Mouse (Mus musculus) embryo, embryonic 9.5 days (tissue): ENCODE results near the gene Pip4k2b.
"Not testable (repeated sequence)": the region's sequence is repeated elsewhere in the genome, so short reads cannot be mapped to it uniquely, and the experiment has no call there.

Experiments
- DNase-seq: peaks from one replicate; pipeline ENCODE4 v3.0.0-alpha.2; 2017; ENCODE audit errors: extremely low spot score

Gene Pip4k2b

DNA sequence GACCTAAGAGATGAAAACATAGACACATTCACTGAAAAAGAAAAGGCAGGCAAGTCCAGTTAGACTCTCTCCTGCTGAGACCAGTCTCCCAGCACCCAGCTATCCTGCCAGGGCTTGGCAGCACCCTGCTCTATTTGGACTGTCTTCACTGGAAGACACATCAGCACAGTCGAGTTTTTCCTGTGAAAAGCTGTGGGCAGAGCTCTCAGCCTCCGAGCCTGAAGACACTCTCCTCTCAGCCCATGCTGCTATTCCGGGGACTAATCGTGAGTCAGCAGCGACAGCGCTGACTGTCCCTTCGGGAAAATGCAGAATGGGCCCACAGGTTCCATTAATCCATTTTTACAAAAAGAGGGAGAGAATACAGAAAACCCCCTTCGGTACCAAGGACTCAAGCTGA lies 8.8 kb upstream of the Pip4k2b start:
- DNase-seq: no peak

GRCm38 (mm10) chr11:97748496-97748895 lies 4.0 kb upstream of the Pip4k2b start:
- DNase-seq: no peak

- no peak for DNase-seq
Observed at GRCm38 (mm10) chr11:97747773-97748172, 3.3 kb upstream of the Pip4k2b start.

DNA sequence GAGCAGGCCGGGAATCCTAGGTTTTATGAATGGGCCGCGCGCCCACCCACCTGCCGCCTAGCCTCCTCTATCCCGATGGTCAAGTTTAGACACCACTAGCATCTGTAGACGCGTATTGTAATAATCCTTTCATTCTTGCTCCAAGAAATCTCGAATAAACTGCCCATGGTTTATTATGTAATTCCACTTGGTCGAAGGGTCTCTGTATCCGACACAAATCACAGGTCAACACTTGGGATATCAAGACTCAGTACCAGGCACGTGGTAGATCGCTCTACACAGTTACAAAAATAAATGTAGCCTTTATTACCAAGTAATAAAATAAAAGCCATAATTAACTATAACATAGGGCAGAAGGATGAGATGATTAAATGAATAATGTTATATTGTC lies 822 bp upstream of the Pip4k2b start:
- DNase-seq: no peak

DNA sequence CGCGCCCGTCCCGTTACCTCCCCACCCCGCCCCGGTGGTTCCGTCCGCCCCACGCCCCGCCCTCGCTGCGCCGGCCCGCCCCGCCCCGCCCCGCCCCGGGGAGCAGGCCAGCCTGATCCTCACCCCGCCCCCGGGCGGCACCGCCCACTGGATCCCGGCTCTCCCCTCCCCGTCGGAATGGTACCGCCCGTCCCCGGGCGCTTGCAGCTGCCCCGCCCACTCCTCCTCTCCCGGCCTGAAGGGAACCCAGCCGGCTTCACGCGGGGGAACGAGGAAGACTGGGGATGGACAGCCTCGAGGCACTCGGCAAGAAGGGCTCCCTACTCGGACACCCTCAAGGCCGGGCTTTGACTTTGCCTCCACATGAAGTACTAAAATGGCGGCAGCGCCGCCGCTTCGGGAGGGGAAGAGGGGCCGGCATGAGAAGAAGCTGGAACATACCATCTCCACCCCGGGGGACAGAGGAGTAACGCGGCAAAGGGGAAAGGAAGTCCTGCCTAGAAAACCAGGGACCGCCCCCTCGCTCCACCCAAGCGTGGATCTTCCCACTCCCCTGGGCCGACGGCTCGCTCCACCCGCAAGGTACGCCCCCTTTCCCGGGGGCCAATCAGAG lies 320 bp upstream of the Pip4k2b start:
- DNase-seq: peak; percentile 100

- DNase-seq: no peak
Observed at GRCm38 (mm10) chr11:97743423-97743822, 1.1 kb downstream of the Pip4k2b start.

- DNase-seq: no peak
Observed at GRCm38 (mm10) chr11:97742591-97742990, 1.9 kb downstream of the Pip4k2b start.

GRCm38 (mm10) chr11:97742157-97742556 lies 2.3 kb downstream of the Pip4k2b start:
- no peak for DNase-seq

DNA sequence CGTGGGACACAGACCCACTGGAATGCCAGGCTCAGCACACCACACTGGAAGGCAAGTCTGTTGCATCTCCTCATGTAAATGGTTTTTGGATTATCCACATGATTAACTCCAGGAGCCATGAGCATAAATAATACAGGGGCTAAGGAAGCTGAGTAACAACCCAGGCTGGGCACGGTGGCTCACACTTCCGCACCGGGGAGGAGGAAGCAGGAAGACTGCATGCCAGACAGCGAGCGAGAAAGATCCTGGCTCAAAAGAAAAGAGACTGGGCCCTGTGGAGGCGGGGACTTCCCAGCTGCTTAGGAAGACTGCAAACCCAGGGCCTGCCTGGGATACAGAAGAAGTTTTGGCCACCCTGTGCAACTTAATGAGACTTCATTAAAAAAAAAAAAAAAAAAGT lies 4.3 kb downstream of the Pip4k2b start:
- no peak for DNase-seq

- no peak for DNase-seq
Observed at GRCm38 (mm10) chr11:97739155-97739554, 5.3 kb downstream of the Pip4k2b start.

DNA sequence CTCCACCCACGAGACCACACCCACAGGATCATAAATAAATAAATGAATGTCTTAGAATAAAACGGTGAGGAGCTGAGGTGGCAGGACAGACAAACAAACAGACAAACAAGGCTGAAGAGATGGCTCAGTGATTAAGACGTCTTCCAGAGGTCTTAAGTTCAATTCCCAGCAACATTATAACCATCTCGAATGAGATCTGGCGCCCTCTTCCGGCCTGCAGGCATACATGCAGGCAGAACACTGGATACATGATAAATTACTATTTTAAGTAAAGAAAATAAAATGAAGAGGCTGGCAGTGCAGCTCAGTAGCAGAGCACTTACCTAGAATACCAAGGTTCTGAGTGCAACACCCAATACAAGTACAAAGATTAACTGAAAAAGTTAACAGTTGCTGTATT lies 5.8 kb downstream of the Pip4k2b start:
- DNase-seq: no peak

DNA sequence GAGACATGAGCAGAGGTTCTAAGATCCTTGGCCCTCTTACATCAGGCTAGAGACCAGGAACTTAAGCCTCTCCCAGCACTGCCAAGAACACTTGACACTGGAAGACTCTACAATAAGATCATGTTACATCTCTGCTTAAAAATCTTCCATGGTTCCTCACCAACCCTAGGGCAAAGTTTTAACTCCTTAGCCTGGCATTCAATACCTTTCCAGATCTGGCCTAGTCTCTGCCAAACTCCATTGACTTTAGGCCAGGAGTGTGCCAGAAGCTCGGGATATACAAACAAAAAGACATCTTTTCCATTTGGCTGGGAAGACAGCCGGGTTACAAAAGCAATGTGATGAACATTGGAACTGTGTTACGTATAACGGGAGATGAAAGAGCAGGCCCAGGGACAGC lies 6.9 kb downstream of the Pip4k2b start:
- DNase-seq: no peak

DNA sequence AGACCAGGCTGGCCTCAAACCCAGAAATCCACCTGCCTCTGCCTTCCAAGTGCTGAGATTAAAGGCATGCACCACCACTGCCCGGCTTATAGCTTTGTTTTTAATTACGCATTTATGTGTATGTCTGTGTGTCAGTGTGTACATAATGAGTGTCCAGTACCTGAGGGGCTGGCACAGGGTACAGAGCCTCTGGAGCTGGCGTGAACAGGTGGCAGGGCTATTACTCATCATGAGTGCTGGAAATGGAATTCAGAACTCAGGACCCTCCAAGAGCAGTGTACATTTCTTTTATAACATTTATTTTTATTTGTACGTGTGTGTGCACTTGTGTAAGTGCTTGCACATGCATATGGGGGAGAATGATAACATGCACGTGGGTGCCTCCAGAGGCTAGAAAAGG lies 7.9 kb downstream of the Pip4k2b start:
- DNase-seq: no peak

DNA sequence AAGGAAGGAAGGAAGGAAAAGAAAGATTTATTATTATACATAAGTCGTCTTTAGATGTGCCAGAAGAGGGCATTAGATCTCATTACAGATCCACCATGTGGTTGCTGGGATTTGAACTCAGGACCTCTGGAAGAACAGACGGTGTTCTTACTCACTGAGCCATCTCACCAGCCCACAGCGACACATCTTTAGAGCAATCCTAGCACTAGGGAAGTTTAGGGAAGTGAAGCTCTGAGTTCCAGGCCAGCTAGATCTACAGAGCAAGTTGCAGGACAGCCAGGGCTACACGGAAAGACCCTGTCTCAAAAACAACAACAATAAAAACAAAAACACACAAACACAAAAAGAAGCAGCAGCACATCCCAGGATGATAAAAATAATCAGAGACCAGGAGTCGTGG lies 9.7 kb downstream of the Pip4k2b start:
- not testable (repeated sequence) for DNase-seq

- DNase-seq: peak; percentile 73
Observed at GRCm38 (mm10) chr11:97733689-97734088, 10.8 kb downstream of the Pip4k2b start.

GRCm38 (mm10) chr11:97728730-97729129 lies 15.8 kb downstream of the Pip4k2b start:
- DNase-seq: no peak

- no peak for DNase-seq
Observed at GRCm38 (mm10) chr11:97728311-97728710, 16.2 kb downstream of the Pip4k2b start.

GRCm38 (mm10) chr11:97723709-97724108 lies 20.8 kb downstream of the Pip4k2b start:
- no peak for DNase-seq

DNA sequence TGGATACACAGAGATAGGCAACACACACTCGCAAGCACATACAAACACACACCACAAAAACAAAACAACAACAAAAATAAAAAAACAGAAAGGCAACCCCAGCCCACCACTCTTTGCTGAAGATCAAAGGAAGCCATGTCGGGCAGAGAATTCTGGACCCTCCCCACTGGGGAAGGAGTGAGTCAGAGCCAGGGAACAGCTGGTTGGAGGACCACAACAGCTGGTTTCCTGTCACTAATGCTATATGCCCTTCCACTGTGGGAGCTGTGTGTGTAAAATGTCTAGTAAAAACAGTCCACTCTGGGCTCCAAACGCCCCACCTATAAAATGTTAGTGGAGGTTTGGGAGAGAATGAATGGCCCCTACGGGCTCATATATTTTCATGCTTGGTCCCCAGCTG lies 23.2 kb downstream of the Pip4k2b start:
- no peak for DNase-seq

- no peak for DNase-seq
Observed at GRCm38 (mm10) chr11:97719041-97719440, 25.5 kb downstream of the Pip4k2b start.

GRCm38 (mm10) chr11:97718281-97718860 lies 26.1 kb downstream of the Pip4k2b start:
- no peak for DNase-seq

- no peak for DNase-seq
Observed at GRCm38 (mm10) chr11:97717369-97718280, 26.9 kb downstream of the Pip4k2b start.

DNA sequence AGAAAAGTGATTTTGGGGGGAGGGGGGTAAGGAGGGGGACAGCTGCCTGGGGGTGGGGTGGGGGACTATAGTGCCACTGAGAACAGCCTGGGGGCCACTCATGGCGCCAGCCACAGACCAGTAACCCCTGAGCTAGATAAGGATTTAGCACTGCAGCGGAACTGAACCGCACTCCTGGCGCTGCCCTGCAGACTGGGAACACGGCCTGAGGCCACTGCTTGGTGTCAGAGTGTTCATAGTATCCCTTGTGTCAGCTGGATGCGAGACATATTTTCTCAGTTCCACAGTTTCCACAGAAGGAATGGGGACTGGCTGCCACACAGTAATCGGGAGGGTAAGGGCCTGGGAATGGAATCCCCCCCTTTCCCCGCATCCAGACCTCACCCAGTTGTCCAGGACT lies 28.5 kb downstream of the Pip4k2b start:
- DNase-seq: no peak
